Mouse (Mus musculus): ENCODE measurements at regions not wholly inside any gene's neighbourhood (a gene's known extent, or its start where the extent isn't known, plus 50 kb on each side); places are given as distances from the start of the nearest gene placed in this dataset.
"Not testable (repeated sequence)": the region's sequence is repeated elsewhere in the genome, so short reads cannot be mapped to it uniquely, and the experiment has no call there.

DNA sequence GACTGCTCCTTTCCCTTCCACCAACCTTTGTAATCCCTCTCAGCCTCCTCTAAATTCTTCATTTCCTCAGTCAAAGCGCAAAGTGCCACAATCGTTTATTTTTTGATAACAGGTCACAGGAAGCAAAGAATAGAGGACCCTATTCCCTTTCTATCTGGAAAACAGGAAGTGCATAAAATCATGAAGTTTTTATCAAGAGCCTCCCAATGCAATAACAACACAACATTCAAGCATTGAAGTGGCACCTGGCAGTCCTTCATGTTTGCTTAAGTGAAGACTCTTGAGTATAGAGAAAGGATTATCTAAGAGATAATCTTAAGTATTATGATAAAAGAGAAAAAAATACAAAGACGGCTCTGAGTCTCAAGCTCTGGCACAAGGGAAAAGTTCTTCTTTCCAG is 111.9 kb downstream of the Ibtk start:
- no peak overlapping the region for H3K4me2 ChIP-seq
- no peak overlapping the region for H3K4me3 ChIP-seq
- no peaks in the 10 kb centered on the region for H3K9me3 ChIP-seq
- no peaks in the 10 kb centered on the region for H3K36me3 ChIP-seq
- no peaks in the 10 kb centered on the region for H3K4me1 ChIP-seq (replicated peaks)
- H3K27me3 ChIP-seq, result no peaks in the 10 kb centered on the region
- no peak overlapping the region for H3K9ac ChIP-seq
- ATAC-seq (ENCODE audit: low read depth), result no peak
- no peak overlapping the region for H3K27ac ChIP-seq (replicated peaks)
- 90% methylated on average over 3 of the region's 3 CpGs for whole genome bisulfite sequencing

GRCm38 (mm10) chr9:85636131-85636447 is 113.0 kb downstream of the Ibtk start:
- no peak overlapping the region for H3K4me3 ChIP-seq
- no peak overlapping the region for H3K27ac ChIP-seq (replicated peaks)
- no peak for ATAC-seq (ENCODE audit: low read depth)
- H3K36me3 ChIP-seq, result no peaks in the 10 kb centered on the region
- H3K4me2 ChIP-seq, result no peak overlapping the region
- H3K4me1 ChIP-seq (replicated peaks), result no peaks in the 10 kb centered on the region
- 81% methylated on average over 3 of the region's 3 CpGs for WGBS
- H3K9me3 ChIP-seq, result no peaks in the 10 kb centered on the region
- H3K9ac ChIP-seq, result no peak overlapping the region
- H3K27me3 ChIP-seq, result no peaks in the 10 kb centered on the region

GRCm38 (mm10) chr9:85635438-85636130 is 113.5 kb downstream of the Ibtk start:
- H3K4me2 ChIP-seq, result no peak overlapping the region
- 89% methylated on average over 12 of the region's 12 CpGs for WGBS
- no peak overlapping the region for H3K4me3 ChIP-seq

DNA sequence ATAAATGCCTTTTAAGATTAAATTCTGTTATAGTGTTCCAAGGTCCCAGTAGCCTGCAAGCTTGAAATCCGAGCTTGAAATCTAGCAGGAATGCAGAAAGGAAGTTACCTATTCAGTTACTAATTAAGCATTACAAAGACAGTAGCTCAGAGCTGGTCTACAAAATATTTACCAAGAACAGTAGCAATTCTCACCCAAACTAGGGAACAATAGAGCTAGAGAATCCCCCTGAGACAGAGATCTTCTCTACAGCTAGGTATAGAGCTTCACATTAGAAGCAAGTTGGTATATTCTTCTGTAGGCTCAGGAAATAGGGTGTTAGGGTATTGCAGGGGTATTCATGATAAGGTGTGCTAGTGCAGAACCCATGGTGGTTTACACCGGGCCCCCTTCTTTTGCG is 114.3 kb downstream of the Ibtk start:
- H3K27me3 ChIP-seq; H3K4me2 ChIP-seq; ATAC-seq (ENCODE audit: low read depth); H3K27ac ChIP-seq (replicated peaks); H3K4me1 ChIP-seq (replicated peaks); H3K4me3 ChIP-seq; H3K36me3 ChIP-seq; H3K9me3 ChIP-seq; H3K9ac ChIP-seq: not testable (repeated sequence)
- 86% methylated on average over 3 of the region's 3 CpGs for WGBS

More at GRCm38 (mm10) chr9:85635438-85636130, 113.5 kb downstream of the Ibtk start:
- Histone ChIP-seq H3K27me3 (no peaks in the 10 kb centered on the region), H3K27ac (replicated peaks) (no peak overlapping the region), H3K9me3 (no peaks in the 10 kb centered on the region), H3K4me1 (replicated peaks) (no peaks in the 10 kb centered on the region), H3K36me3 (no peaks in the 10 kb centered on the region), H3K9ac (no peak overlapping the region)
- ATAC-seq (ENCODE audit: low read depth), result no peak

DNA sequence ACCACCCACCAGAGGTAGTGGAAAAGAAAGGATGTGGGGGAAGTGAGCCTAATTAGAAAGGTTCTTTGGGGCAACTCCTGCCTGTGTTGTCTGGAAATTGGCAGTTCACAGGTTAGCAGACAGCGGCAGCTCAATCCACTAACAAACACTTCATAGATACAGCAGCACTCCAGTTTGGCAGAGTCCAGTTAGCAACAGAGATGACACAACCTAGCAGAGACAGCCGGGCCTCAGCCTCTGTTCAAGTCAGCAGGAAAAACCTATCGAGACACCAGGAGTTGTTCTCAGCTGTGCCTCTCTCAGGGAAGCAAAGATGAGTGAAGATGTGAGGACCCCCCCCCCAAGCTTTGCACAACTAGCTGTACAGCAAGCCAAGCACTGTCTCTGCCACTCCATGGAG is 131.2 kb downstream of the Ibtk start:
- no peaks in the 10 kb centered on the region for H3K9me3 ChIP-seq
- H3K4me2 ChIP-seq, result no peak overlapping the region
- H3K9ac ChIP-seq, result no peak overlapping the region
- no peaks in the 10 kb centered on the region for H3K27me3 ChIP-seq
- H3K4me3 ChIP-seq, result no peak overlapping the region
- no peaks in the 10 kb centered on the region for H3K4me1 ChIP-seq (replicated peaks)
- no peak for ATAC-seq (ENCODE audit: low read depth)
- WGBS, result 86% methylated on average over 3 of the region's 3 CpGs
- no peak overlapping the region for H3K27ac ChIP-seq (replicated peaks)
- no peaks in the 10 kb centered on the region for H3K36me3 ChIP-seq

DNA sequence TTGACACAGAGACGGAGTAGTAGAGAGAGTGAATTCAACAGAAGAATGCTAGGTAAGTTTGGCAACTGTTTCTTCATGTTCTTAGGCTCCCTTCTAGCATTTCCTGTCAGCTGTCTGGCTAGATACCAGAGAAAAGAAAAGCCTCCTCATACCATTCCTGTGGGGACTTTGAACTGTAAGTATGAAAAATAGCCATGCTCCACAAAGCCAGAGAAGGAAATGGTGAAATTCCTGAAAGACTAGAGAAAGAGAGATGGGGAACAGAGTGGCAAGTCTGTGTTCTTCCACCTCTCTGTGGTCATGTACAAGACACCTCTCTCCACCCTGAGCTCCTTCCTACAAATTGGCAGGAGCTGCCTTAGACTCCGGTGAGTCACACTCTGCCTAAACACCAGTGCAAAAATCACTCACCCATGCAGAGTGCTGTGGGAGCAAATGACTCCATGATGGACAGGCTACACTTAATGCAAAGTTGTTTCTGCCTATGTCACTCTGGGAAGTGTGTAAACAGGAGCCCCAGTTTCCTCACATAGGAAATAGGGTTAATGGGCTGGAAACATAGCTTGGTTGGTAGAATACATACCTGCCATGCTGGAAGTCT is 131.9 kb downstream of the Ibtk start:
- Histone ChIP-seq H3K4me3 (no peak overlapping the region), H3K4me2 (no peak overlapping the region), H3K9ac (no peak overlapping the region), H3K9me3 (no peaks in the 10 kb centered on the region), H3K27ac (replicated peaks) (no peak overlapping the region), H3K36me3 (no peaks in the 10 kb centered on the region), H3K27me3 (no peaks in the 10 kb centered on the region), H3K4me1 (replicated peaks) (no peaks in the 10 kb centered on the region)
- no peak for ATAC-seq (ENCODE audit: low read depth)
- 85% methylated on average over 2 of the region's 2 CpGs for WGBS

DNA sequence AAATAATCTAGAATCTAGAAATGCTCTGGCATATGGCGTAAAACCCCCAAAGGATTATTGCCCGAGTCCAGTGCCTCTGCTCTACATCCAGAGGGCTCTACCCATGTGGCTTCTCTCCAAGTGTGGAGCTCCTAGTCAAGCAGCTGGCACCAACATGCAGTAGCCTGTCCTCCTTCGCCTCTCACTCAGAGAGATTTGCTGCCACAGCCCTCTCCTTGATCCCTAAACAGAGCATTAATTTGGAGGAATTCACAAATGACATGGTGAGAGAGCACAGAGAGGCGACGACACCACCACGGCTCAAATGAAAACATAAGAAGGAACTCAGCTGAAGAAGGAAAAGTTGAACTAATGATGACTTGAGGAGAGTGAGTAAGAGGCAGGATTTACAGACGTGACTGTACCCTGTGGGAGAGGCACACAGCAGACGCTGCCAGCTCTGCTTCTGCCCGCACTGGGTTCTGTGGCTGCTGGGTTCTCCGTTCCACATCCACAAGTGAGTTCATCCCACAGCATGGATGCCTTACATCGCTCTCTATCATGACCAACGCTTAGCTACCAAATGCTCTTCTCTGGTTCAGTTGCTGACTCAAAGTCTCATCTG is 132.8 kb downstream of the Ibtk start:
- H3K9ac ChIP-seq, result no peak overlapping the region
- H3K4me3 ChIP-seq, result no peak overlapping the region
- H3K9me3 ChIP-seq, result no peaks in the 10 kb centered on the region
- no peak for ATAC-seq (ENCODE audit: low read depth)
- H3K4me2 ChIP-seq, result no peak overlapping the region
- H3K27me3 ChIP-seq, result no peaks in the 10 kb centered on the region
- no peak overlapping the region for H3K27ac ChIP-seq (replicated peaks)
- WGBS, result 87% methylated on average over 12 of the region's 12 CpGs
- H3K36me3 ChIP-seq, result no peaks in the 10 kb centered on the region
- H3K4me1 ChIP-seq (replicated peaks), result no peaks in the 10 kb centered on the region

- Histone ChIP-seq H3K4me1 (replicated peaks) (no peaks in the 10 kb centered on the region), H3K4me2 (no peak overlapping the region), H3K4me3 (no peak overlapping the region), H3K27ac (replicated peaks) (no peak overlapping the region), H3K27me3 (no peaks in the 10 kb centered on the region), H3K36me3 (no peaks in the 10 kb centered on the region), H3K9ac (no peak overlapping the region), H3K9me3 (no peaks in the 10 kb centered on the region)
- WGBS, result 79% methylated on average over 3 of the region's 3 CpGs
- ATAC-seq (ENCODE audit: low read depth), result no peak; the same call in 1 of the 2 replicates
Measured at GRCm38 (mm10) chr9:85609152-85609551, 140.0 kb downstream of the Ibtk start.

DNA sequence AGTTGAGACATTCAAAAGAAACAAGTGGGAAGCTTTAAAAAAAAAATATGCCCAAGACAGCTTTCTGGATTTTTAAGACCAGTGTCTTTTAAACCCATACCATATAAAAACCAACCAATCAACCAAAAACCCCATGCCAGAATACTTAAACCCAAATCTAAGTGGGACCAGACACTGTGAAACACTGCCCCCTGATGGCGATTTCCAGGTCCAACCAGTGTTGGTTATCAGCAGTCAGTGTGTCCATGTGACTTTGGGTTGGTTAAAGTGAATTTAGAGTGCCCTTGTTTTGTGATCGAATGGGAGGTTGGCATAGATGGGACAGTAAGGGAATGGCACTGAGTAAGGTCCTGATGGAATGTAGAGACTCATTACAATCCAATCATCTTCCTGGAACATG is 152.2 kb downstream of the Ibtk start:
- H3K9ac ChIP-seq, result no peak overlapping the region
- 43% methylated on average over 2 of the region's 2 CpGs for WGBS
- no peaks in the 10 kb centered on the region for H3K9me3 ChIP-seq
- no peak overlapping the region for H3K4me3 ChIP-seq
- H3K27ac ChIP-seq (replicated peaks), result no peak overlapping the region
- no peaks in the 10 kb centered on the region for H3K27me3 ChIP-seq
- H3K4me2 ChIP-seq, result no peak overlapping the region
- no peaks in the 10 kb centered on the region for H3K36me3 ChIP-seq
- no peak for ATAC-seq (ENCODE audit: low read depth)
- H3K4me1 ChIP-seq (replicated peaks), result no peaks in the 10 kb centered on the region

DNA sequence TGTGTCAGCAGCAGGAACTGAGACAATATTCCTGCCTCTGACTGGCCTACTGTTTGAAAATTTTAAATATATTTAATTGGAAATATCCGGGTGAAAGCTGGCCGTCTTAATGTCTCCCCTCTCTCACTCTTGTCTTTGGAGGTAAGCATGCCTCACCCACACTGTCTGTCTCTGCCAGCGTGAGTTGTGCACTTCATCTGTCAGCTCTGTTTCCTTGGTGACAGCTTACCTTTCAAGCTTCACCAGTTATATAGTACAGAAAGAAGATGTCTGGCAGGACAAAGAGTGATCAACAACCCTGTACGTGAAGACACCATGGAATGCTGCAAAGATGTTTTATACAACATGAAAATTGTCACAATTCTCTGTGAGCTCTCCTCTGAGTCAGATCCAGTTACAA is 155.3 kb downstream of the Ibtk start:
- H3K4me2 ChIP-seq, result no peak overlapping the region
- no peak overlapping the region for H3K27ac ChIP-seq (replicated peaks)
- H3K4me3 ChIP-seq, result no peak overlapping the region
- no peak overlapping the region for H3K9ac ChIP-seq
- 83% methylated on average over 4 of the region's 4 CpGs for WGBS
- H3K27me3 ChIP-seq, result no peaks in the 10 kb centered on the region
- H3K9me3 ChIP-seq, result no peaks in the 10 kb centered on the region
- ATAC-seq (ENCODE audit: low read depth), result no peak
- no peaks in the 10 kb centered on the region for H3K36me3 ChIP-seq
- no peaks in the 10 kb centered on the region for H3K4me1 ChIP-seq (replicated peaks)

DNA sequence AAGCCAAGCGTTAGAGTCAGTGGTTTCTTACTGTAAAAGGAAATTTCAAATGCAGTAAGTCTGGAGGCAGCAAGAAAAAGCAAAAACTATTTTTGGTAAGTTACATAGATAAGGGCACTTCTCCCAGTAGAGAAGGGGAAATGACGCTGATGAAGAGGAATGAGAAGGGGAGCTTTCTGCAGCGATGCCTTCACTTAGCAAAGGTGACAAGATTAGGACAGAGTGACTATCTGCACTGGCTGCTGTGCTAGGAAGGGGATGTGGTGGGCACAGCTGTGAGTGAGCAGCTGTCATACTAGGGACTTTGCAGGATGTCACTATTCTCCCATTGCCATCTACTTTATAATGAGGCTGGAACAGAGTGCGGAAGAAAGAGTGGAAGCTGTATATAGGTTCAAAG is 156.5 kb downstream of the Ibtk start:
- no peak for ATAC-seq (ENCODE audit: low read depth)
- H3K4me3 ChIP-seq, result no peak overlapping the region
- H3K4me1 ChIP-seq (replicated peaks), result no peaks in the 10 kb centered on the region
- H3K27ac ChIP-seq (replicated peaks), result no peak overlapping the region
- H3K36me3 ChIP-seq, result no peaks in the 10 kb centered on the region
- H3K9ac ChIP-seq, result no peak overlapping the region
- WGBS, result 88% methylated on average over 4 of the region's 4 CpGs
- H3K9me3 ChIP-seq, result no peaks in the 10 kb centered on the region
- H3K27me3 ChIP-seq, result no peaks in the 10 kb centered on the region
- no peak overlapping the region for H3K4me2 ChIP-seq

DNA sequence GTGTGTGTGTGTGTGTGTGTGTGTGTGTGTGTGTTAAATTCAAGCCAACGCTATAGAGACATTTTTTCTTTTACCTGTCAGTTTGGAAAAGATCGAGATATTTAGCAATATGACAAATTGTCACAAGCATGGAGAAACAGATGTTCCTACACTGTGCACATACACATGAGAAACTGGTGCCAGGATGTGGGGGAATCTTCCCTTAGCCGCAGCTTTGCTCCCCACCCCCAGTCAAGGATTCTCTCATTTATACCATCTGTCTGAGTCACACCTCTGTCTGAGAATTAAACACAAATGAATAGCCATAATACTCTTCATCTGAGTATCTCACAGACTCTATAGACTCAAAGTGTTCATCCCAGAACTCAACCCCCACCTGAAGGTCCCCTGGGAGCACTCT is 159.9 kb downstream of the Ibtk start:
- Histone ChIP-seq H3K27me3 (no peaks in the 10 kb centered on the region), H3K4me3 (no peak overlapping the region), H3K27ac (replicated peaks) (no peak overlapping the region), H3K36me3 (no peaks in the 10 kb centered on the region), H3K9ac (no peak overlapping the region), H3K4me1 (replicated peaks) (no peaks in the 10 kb centered on the region), H3K9me3 (no peaks in the 10 kb centered on the region), H3K4me2 (no peak overlapping the region)
- 87% methylated on average over 3 of the region's 3 CpGs for WGBS
- no peak for ATAC-seq (ENCODE audit: low read depth)

DNA sequence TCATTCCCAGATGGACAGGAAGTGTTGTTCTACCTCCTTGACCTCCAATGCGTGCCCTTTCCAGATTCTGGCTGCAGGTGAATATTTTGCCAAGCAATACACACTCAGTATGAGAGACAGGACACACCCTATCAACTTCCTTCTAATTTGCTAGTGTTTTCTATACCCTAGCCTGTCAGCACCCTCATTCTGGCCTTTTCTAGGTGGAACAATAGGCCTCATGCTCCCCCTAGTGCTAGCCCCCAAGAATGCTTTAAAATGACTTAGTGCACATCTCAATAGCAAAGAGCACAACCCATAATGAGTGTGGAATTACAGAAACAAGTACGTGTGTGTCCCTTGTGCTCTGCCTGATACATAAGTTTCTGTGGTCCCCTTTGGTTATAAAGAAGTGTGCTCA is 161.1 kb downstream of the Ibtk start:
- Histone ChIP-seq H3K4me1 (replicated peaks) (no peaks in the 10 kb centered on the region), H3K27me3 (no peaks in the 10 kb centered on the region), H3K9me3 (peaks cover 5% of the 10 kb centered on the region; the same call in 1 of the 2 replicates), H3K27ac (replicated peaks) (no peak overlapping the region), H3K9ac (no peak overlapping the region), H3K4me2 (no peak overlapping the region), H3K4me3 (no peak overlapping the region), H3K36me3 (no peaks in the 10 kb centered on the region)
- no peak for ATAC-seq (ENCODE audit: low read depth)
- WGBS, result 49% methylated on average over 2 of the region's 2 CpGs

Data from neural tube, embryonic 13.5 days (tissue).